Mouse (Mus musculus): ENCODE results near the gene Ankrd55. TPM values are rescaled to one million over a fixed set of nuclear protein-coding genes. Genes with fewer than 3 reads are reported as not detected.

Gene Ankrd55
- polyA plus RNA-seq, 2 experiments = 1.0 to 1.6 TPM

DNA sequence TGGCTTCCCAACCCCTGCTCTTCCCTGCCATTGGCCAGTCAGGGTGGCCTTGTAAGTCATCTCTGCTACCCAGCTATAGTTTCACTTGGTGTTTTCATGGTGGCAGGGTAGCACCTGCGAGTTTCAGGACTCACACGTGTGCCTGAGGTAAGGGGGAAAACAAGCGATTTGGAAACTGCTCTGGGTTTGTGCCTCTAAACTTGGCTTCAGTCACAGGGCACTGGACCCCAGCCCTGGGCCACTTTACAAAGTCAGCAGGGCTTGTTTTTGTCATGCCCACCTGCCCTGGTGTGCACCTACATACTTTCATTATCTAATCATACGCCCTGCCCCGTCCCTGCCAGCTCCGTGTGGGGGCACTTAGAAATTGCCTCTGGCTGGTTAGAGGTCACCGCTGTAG is 61.2 kb downstream of the Ankrd55 start:
- Histone ChIP-seq H3K36me3 (ENCODE audit: control insufficient read depth, insufficient read depth, low read length) (no peaks in the 10 kb centered on the region), H3K4me3 (replicated peaks; ENCODE audit: low read length) (no peak overlapping the region), H3K4me1 (ENCODE audit: control insufficient read depth, insufficient read depth, low read length) (peaks cover 27% of the 10 kb centered on the region), H3K9me3 (ENCODE audit: control insufficient read depth, low read length) (peaks cover 3% of the 10 kb centered on the region; the same call in 1 of the 2 replicates), H3K27me3 (ENCODE audit: control insufficient read depth, insufficient read depth, low read length) (no peaks in the 10 kb centered on the region), H3K4me2 (replicated peaks; ENCODE audit: low read depth, low read length, severe bottlenecking) (no peak overlapping the region), H3K27ac (replicated peaks; ENCODE audit: low read depth, low read length) (no peak overlapping the region), H3K9ac (ENCODE audit: low read depth, low read length, severe bottlenecking) (no peak overlapping the region)
- WGBS = 89% methylated on average over 7 of the region's 7 CpGs
- ATAC-seq (ENCODE audit: low FRiP score, low read depth) (no peak), DNase-seq (ENCODE audit: low spot score) (no peak)
- no peak for TF ChIP-seq POLR2A (IDR thresholded peaks at IDR 0.05; ENCODE audit: borderline replicate concordance, extremely low read depth, insufficient read depth, insufficient read length)

DNA sequence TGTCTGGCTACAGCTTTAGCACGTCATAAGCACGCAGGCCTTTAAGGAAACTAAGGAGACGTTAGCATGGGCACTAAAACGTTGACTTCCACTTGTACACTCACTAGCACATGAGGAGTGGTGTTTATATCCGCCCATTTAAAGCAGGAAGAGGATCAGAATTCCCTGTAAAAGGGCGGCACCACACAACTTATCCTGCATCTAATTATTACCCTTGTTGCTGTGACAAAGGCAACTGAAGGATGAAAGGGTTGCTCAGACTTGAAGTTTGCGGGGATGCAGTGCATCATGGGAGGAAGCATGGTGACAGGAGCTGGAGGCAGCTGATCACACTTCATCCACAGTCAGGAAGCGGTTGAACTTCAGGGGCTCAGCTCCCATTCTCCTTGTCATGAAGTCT is 63.7 kb downstream of the Ankrd55 start:
- no peak overlapping the region for H3K9ac ChIP-seq (ENCODE audit: low read depth, low read length, severe bottlenecking)
- no peak overlapping the region for H3K27ac ChIP-seq (replicated peaks; ENCODE audit: low read depth, low read length)
- DNase-seq (ENCODE audit: low spot score) (no peak), ATAC-seq (ENCODE audit: low FRiP score, low read depth) (no peak)
- H3K4me3 ChIP-seq (replicated peaks; ENCODE audit: low read length) = no peak overlapping the region
- TF ChIP-seq POLR2A (IDR thresholded peaks at IDR 0.05; ENCODE audit: borderline replicate concordance, extremely low read depth, insufficient read depth, insufficient read length) = no peak
- no peaks in the 10 kb centered on the region for H3K36me3 ChIP-seq (ENCODE audit: control insufficient read depth, insufficient read depth, low read length)
- H3K4me2 ChIP-seq (replicated peaks; ENCODE audit: low read depth, low read length, severe bottlenecking) = no peak overlapping the region
- H3K27me3 ChIP-seq (ENCODE audit: control insufficient read depth, insufficient read depth, low read length) = no peaks in the 10 kb centered on the region
- peaks cover 3% of the 10 kb centered on the region; the same call in 1 of the 2 replicates for H3K9me3 ChIP-seq (ENCODE audit: control insufficient read depth, low read length)
- whole genome bisulfite sequencing = 40% methylated on average over 8 of the region's 8 CpGs
- peaks cover 14% of the 10 kb centered on the region for H3K4me1 ChIP-seq (ENCODE audit: control insufficient read depth, insufficient read depth, low read length)

DNA sequence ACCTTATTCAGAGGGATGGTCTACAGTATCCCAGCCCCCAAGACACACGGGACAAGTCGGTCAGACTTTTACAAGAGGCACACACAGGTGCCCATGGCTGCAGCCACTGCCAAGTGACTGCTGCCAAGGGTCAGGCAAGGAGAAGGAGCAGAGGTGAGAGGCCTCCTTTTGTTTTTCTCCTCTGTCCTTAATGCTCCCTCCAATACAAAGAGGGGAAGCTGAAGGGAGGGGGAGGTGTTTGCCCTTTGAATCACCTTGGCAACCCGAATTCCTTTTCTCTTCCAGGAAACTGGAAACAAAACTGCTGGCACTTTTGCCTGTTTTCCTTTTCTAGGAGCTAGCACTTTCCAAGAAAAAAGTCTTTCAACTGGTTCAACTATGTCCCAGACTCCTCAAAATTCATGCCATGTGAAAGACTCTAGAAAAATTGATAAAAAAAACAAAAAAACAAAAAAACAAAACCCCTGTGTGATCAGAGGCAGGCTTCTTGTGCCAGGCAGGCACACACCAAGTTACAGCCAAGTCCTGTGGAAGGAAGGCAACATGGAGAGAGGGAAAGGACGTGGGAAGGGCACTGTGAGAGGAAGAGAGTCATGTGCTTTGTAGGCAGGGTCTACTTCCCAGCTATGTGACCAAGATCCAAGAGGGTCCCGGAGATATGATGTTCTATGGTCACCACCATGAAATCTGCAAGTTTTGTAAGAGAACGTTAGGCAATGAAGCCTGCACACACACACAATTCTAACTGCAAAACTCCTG is 66.0 kb downstream of the Ankrd55 start:
- no peaks in the 10 kb centered on the region for H3K27me3 ChIP-seq (ENCODE audit: control insufficient read depth, insufficient read depth, low read length)
- no peak overlapping the region for H3K9ac ChIP-seq (ENCODE audit: low read depth, low read length, severe bottlenecking)
- ATAC-seq (ENCODE audit: low FRiP score, low read depth) (no peak), DNase-seq (ENCODE audit: low spot score) (no peak)
- no peak for TF ChIP-seq POLR2A (IDR thresholded peaks at IDR 0.05; ENCODE audit: borderline replicate concordance, extremely low read depth, insufficient read depth, insufficient read length)
- H3K9me3 ChIP-seq (ENCODE audit: control insufficient read depth, low read length) = peaks cover 3% of the 10 kb centered on the region; the same call in 1 of the 2 replicates
- H3K4me1 ChIP-seq (ENCODE audit: control insufficient read depth, insufficient read depth, low read length) = peaks cover 3% of the 10 kb centered on the region; the same call in 1 of the 2 replicates
- no peak overlapping the region for H3K4me2 ChIP-seq (replicated peaks; ENCODE audit: low read depth, low read length, severe bottlenecking)
- WGBS = 48% methylated on average over 6 of the region's 6 CpGs
- H3K4me3 ChIP-seq (replicated peaks; ENCODE audit: low read length) = no peak overlapping the region
- no peak overlapping the region for H3K27ac ChIP-seq (replicated peaks; ENCODE audit: low read depth, low read length)
- no peaks in the 10 kb centered on the region for H3K36me3 ChIP-seq (ENCODE audit: control insufficient read depth, insufficient read depth, low read length)

DNA sequence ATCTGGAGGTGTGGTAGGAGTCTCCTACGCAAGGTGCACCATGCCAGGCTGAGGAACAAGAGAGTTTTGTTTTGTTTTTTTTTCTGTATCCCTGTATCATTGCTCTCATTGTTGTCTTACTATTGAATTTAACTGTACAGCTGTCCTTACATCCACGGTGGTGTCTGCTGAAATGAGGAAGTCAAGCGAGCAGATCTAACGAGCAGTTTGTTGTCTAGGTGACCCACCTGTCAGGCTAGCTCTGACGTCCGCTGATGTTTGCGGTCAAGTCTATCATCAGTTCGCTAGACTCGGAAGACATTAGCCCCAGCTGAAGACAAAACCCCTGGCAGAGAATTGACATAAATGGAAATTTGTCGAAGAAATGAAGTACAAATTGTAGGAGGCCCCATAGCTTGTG is 66.7 kb downstream of the Ankrd55 start:
- Histone ChIP-seq H3K9me3 (ENCODE audit: control insufficient read depth, low read length) (peaks cover 3% of the 10 kb centered on the region; the same call in 1 of the 2 replicates), H3K9ac (ENCODE audit: low read depth, low read length, severe bottlenecking) (no peak overlapping the region), H3K4me2 (replicated peaks; ENCODE audit: low read depth, low read length, severe bottlenecking) (no peak overlapping the region), H3K27me3 (ENCODE audit: control insufficient read depth, insufficient read depth, low read length) (no peaks in the 10 kb centered on the region), H3K4me1 (ENCODE audit: control insufficient read depth, insufficient read depth, low read length) (peaks cover 3% of the 10 kb centered on the region; the same call in 1 of the 2 replicates), H3K27ac (replicated peaks; ENCODE audit: low read depth, low read length) (no peak overlapping the region), H3K36me3 (ENCODE audit: control insufficient read depth, insufficient read depth, low read length) (no peaks in the 10 kb centered on the region), H3K4me3 (replicated peaks; ENCODE audit: low read length) (no peak overlapping the region)
- 78% methylated on average over 10 of the region's 10 CpGs for WGBS
- DNase-seq (ENCODE audit: low spot score) (no peak), ATAC-seq (ENCODE audit: low FRiP score, low read depth) (no peak)
- TF ChIP-seq POLR2A (IDR thresholded peaks at IDR 0.05; ENCODE audit: borderline replicate concordance, extremely low read depth, insufficient read depth, insufficient read length) = no peak

DNA sequence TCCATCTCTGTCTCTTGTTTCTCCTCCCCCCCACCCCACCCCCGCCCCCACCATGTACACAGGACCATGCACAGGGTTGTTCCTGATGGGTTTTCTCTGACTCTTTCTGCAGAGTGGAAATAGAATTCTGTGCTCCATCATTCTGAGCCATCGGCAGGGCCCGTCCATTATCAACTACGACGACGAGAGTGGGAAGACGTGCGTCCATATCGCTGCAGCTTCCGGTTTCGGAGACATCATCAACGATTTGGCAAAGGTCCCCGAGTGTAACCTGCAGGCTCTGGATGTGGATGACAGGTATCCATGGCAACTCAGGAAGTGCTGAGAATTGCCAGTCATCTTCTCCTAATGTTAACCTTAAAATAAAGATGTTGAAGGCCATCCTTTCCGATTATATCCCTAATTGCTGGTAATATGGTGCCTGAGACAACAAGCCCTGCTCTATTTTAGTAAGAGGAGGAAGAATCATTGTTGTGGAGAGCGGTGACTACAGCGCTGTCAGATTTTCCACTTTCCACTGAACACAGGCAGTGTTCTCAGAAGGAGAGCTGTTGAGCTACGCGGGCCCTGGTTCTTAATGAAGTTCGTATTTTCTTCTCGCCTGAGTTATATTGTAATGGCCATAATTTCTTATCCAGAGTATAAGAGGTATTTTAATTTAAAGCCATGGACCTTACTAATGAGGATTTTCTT is 67.7 kb downstream of the Ankrd55 start:
- no peak overlapping the region for H3K4me2 ChIP-seq (replicated peaks; ENCODE audit: low read depth, low read length, severe bottlenecking)
- 84% methylated on average over 20 of the region's 20 CpGs for WGBS
- H3K27ac ChIP-seq (replicated peaks; ENCODE audit: low read depth, low read length) = no peak overlapping the region

More for the DNA sequence above, 67.7 kb downstream of the Ankrd55 start:
- no peaks in the 10 kb centered on the region for H3K9me3 ChIP-seq (ENCODE audit: control insufficient read depth, low read length)
- no peak for ATAC-seq (ENCODE audit: low FRiP score, low read depth)
- H3K9ac ChIP-seq (ENCODE audit: low read depth, low read length, severe bottlenecking) = no peak overlapping the region
- no peaks in the 10 kb centered on the region for H3K36me3 ChIP-seq (ENCODE audit: control insufficient read depth, insufficient read depth, low read length)
- no peaks in the 10 kb centered on the region for H3K27me3 ChIP-seq (ENCODE audit: control insufficient read depth, insufficient read depth, low read length)
- DNase-seq (ENCODE audit: low spot score) = no peak
- TF ChIP-seq POLR2A (IDR thresholded peaks at IDR 0.05; ENCODE audit: borderline replicate concordance, extremely low read depth, insufficient read depth, insufficient read length) = no peak
- peaks cover 3% of the 10 kb centered on the region; the same call in 1 of the 2 replicates for H3K4me1 ChIP-seq (ENCODE audit: control insufficient read depth, insufficient read depth, low read length)
- no peak overlapping the region for H3K4me3 ChIP-seq (replicated peaks; ENCODE audit: low read length)

All from limb, embryonic 14.5 days (tissue).